Mouse (Mus musculus) liver, embryonic 16.5 days (tissue): ENCODE results near the gene C1ql3. TPM values are rescaled to one million over a fixed set of nuclear protein-coding genes. Genes with fewer than 3 reads are reported as not detected.

Experiments used
- ATAC-seq: fragments of 200-750 bp; cut with Nextera tagmentation; 2 replicates; pipeline ENCODE4 v1.8.0; 2017; ENCODE audit warnings: low read depth, mild to moderate bottlenecking, moderate number of reproducible peaks, moderate library complexity
- H3K27ac ChIP-seq: fragments of 300-500 bp; sonication (generic); 2 replicates; pipeline ENCODE4 v1.5.1; 2014; ENCODE audit warnings: mild to moderate bottlenecking, low read length
- H3K27me3 ChIP-seq: fragments of 300-500 bp; sonication (generic); 2 replicates; pipeline ENCODE4 v1.6.1; 2014; ENCODE audit warnings: low read depth, low read length, mixed read lengths; ENCODE audit not compliant: control insufficient read depth, insufficient read depth
- H3K36me3 ChIP-seq: fragments of 300-500 bp; sonication (generic); 2 replicates; pipeline ENCODE4 v1.6.1; 2014; ENCODE audit warnings: mild to moderate bottlenecking; ENCODE audit not compliant: control insufficient read depth, insufficient read depth
- H3K4me1 ChIP-seq: fragments of 300-500 bp; sonication (generic); 2 replicates; pipeline ENCODE4 v1.6.1; 2014; ENCODE audit warnings: low read depth, low read length, mixed read lengths; ENCODE audit not compliant: control insufficient read depth
- H3K4me2 ChIP-seq: fragments of 300-500 bp; sonication (generic); 2 replicates; pipeline ENCODE4 v1.6.1; 2014; ENCODE audit warnings: low read depth, low read length, mixed read lengths
- H3K4me3 ChIP-seq: fragments of 300-500 bp; sonication (generic); 2 replicates; pipeline ENCODE4 v1.5.1; 2014; ENCODE audit warnings: low read depth, mild to moderate bottlenecking, low read length
- H3K9ac ChIP-seq: fragments of 300-500 bp; sonication (generic); 2 replicates; pipeline ENCODE4 v1.6.1; 2014; ENCODE audit warnings: low read depth, low read length
- H3K9me3 ChIP-seq: fragments of 300-500 bp; sonication (generic); replicated peaks from 2 replicates; pipeline ENCODE4 v1.6.1; 2016; ENCODE audit warnings: low read length; ENCODE audit not compliant: control insufficient read depth
- WGBS: fragments of 180-500 bp; shearing (Covaris S2); extraction: QIAGEN DNeasy Blood & Tissue Kit; methylation state at CpG from one replicate; pipeline ENCODE4 v1.1.7; 2014; ENCODE audit not compliant: insufficient replicate concordance; 5-methylcytosine and 5-hydroxymethylcytosine counted together
- polyA plus RNA-seq: library from polyadenylated mRNA; unstranded; fragments of >200 nt; fragmentation: Nextera tagmentation; extraction: Ambion mirVana; gene quantifications from 2 replicates; pipeline ENCODE4 v1.2.1, GENCODE M21; 2015

The C1ql3 gene
- polyA plus RNA-seq, 1 experiment from 2014 or later, result 0.17 TPM

DNA sequence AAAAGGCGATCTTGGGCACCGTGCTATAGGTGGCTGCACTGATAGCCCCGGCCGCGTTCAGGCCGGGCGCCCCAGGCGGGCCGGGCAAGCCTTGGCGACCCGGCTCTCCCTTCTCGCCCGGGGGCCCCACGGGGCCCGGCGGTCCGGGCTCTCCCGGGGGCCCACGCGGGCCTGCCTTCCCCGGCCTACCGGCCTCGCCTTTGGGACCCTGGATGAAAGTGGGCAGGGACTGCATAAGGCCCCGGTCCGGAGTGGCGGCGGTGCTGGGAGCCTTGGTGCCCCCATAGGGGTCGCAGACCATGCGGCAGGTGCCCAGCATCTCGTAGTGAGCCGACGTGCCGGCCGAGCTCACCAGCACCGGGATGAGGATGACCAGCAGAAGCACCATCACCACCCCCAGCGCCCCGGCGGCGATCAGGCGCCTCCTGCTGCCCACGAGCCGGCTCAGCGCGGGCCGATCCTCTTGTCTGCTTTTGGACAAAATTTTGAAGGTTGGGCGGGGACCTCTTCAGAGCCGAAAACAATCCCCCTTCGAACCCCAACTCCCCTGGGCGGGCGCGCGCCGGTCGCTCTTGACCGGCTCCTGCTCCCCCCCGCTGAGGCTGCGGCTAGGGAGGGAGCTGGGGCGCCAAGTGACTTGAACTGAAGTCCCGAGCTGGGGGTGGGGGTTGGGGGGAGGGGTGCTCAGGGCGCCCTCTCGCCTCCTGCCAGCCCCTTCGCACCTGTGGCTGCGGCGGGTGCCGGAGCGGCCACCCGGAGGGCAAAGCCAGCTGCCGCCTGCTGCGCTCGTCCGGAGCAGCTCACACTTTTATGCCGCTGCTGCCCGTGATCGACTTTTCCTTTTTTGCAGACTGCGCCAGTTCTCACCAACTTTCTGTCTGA is 905 bp downstream of the C1ql3 start:
- Histone ChIP-seq H3K36me3 (no peaks in the 10 kb centered on the region), H3K27me3 (peaks cover 47% of the 10 kb centered on the region), H3K9me3 (no peaks in the 10 kb centered on the region), H3K4me1 (peaks cover 2% of the 10 kb centered on the region), H3K4me3 (peak overlapping the region; percentile 55), H3K27ac (no peak overlapping the region), H3K9ac (no peak overlapping the region), H3K4me2 (peak overlapping the region; percentile 76)
- peak; percentile 45 for ATAC-seq
- WGBS, result 1% methylated on average over 74 of the region's 75 CpGs

DNA sequence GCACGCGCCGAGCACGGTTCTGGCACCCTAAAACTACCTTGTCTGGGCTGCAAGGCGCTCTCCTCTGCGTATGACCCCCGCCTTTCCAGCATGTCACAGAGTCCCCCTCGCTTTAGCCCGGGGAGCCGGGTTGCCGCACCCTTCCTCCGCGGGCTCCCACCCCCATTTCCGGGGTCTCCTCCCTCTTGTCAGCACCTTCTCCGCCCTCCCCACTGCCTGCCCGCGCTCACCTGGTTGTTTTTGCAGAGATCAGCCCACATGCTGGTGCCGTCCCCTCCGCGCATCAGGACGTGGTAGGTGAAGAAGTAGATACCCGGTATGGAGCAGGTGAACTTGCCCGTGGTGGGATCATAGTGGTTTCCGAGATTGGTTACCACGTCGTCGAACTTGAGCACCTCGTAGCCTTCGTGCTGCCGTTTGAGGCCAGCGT is 1.6 kb downstream of the C1ql3 start:
- no peak for ATAC-seq
- peak overlapping the region; percentile 76 for H3K4me2 ChIP-seq
- peak overlapping the region; percentile 55 for H3K4me3 ChIP-seq
- H3K4me1 ChIP-seq, result peaks cover 2% of the 10 kb centered on the region
- H3K27ac ChIP-seq, result no peak overlapping the region
- WGBS, result 3% methylated on average over 31 of the region's 31 CpGs
- H3K27me3 ChIP-seq, result peaks cover 47% of the 10 kb centered on the region
- no peaks in the 10 kb centered on the region for H3K9me3 ChIP-seq
- no peak overlapping the region for H3K9ac ChIP-seq
- H3K36me3 ChIP-seq, result no peaks in the 10 kb centered on the region

- Histone ChIP-seq H3K9me3 (no peaks in the 10 kb centered on the region), H3K4me1 (peaks cover 2% of the 10 kb centered on the region), H3K27me3 (peaks cover 47% of the 10 kb centered on the region), H3K27ac (no peak overlapping the region), H3K36me3 (no peaks in the 10 kb centered on the region), H3K4me2 (peak overlapping the region; percentile 76), H3K9ac (no peak overlapping the region), H3K4me3 (peak overlapping the region; percentile 55)
- WGBS, result 10% methylated on average over 18 of the region's 18 CpGs
- ATAC-seq, result no peak
These were observed 2.2 kb downstream of the C1ql3 start for GRCm38 (mm10) chr2:13009261-13009972.

DNA sequence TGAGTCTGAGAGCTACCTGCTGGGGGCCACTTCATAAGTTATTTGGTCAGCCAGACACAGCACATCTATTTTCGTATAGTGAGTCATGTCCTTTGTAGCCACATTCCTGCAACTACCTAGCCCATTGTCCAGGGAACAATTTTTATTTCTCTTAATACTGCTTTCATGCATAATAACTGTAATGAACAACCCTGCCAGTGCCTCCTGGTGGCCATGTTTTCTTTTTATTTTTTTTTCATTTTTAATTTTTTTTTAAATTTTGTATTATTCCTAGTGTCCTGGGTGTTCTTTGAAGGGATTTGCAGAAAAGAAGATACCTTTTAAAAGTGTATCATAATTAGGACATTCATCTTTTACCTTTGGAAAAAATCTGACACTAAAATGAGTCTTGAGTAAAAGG is 3.2 kb downstream of the C1ql3 start:
- 50% methylated on average over 1 of the region's 1 CpGs for WGBS
- peaks cover 43% of the 10 kb centered on the region for H3K27me3 ChIP-seq

GRCm38 (mm10) chr2:13000026-13000425 is 11.6 kb downstream of the C1ql3 start:
- no peak for ATAC-seq
- no peaks in the 10 kb centered on the region for H3K27me3 ChIP-seq
- H3K4me2 ChIP-seq, result no peak overlapping the region
- no peaks in the 10 kb centered on the region for H3K36me3 ChIP-seq
- no peak overlapping the region for H3K27ac ChIP-seq
- H3K4me3 ChIP-seq, result no peak overlapping the region
- H3K4me1 ChIP-seq, result no peaks in the 10 kb centered on the region
- WGBS, result 64% methylated on average over 2 of the region's 2 CpGs
- H3K9ac ChIP-seq, result no peak overlapping the region
- no peaks in the 10 kb centered on the region for H3K9me3 ChIP-seq

More for the DNA sequence above, 3.2 kb downstream of the C1ql3 start:
- Histone ChIP-seq H3K4me2 (no peak overlapping the region), H3K27ac (no peak overlapping the region), H3K4me1 (peaks cover 2% of the 10 kb centered on the region), H3K4me3 (no peak overlapping the region), H3K36me3 (no peaks in the 10 kb centered on the region), H3K9me3 (no peaks in the 10 kb centered on the region), H3K9ac (no peak overlapping the region)
- no peak for ATAC-seq

DNA sequence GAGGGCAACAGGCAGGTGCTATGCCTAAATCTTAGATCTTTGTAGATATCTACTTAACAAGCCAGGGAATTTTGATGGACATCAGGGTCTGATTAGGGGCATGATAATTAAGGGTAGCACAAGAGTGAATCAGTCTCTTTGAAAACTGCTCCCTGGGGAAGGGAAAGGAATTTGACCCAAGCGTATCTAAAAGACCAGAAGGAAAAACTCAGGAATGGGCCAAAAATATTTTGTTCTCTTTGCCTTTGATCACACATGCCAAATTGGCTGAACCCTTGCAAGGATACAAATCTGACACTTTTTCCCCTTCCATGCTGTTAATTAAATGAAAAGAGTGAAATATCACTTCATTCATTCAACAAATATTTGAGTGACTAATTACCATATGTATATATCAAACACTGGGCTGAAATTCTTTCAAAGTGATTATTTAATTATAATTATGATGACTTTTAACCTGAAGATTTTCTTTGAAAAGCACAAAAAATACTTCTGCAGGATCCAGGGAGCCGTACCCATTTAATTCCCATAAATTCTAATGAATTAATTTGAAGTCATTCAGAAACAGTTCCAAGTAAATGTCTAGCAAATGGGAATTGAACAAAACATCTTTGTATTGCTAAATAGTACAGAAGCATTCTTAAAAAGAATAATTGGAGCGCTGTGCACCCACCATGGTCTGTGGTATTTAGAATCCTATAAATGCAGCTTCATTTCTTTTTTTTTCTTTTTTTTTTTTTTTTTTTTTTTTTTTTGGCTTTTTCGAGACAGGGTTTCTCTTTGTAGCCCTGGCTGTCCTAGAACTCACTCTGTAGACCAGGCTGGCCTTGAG is 26.5 kb downstream of the C1ql3 start:
- H3K36me3 ChIP-seq, result peaks cover 2% of the 10 kb centered on the region; the same call in 1 of the 2 replicates
- H3K4me2 ChIP-seq, result no peak overlapping the region
- no peaks in the 10 kb centered on the region for H3K4me1 ChIP-seq
- ATAC-seq, result no peak
- no peaks in the 10 kb centered on the region for H3K9me3 ChIP-seq
- no peak overlapping the region for H3K9ac ChIP-seq
- no peak overlapping the region for H3K4me3 ChIP-seq
- whole genome bisulfite sequencing, result 71% methylated on average over 4 of the region's 4 CpGs
- no peaks in the 10 kb centered on the region for H3K27me3 ChIP-seq
- H3K27ac ChIP-seq, result no peak overlapping the region

- H3K9ac ChIP-seq, result no peak overlapping the region
- H3K4me2 ChIP-seq, result no peak overlapping the region
- H3K9me3 ChIP-seq, result no peaks in the 10 kb centered on the region
- H3K4me1 ChIP-seq, result no peaks in the 10 kb centered on the region
- no peak overlapping the region for H3K27ac ChIP-seq
- no peak overlapping the region for H3K4me3 ChIP-seq
- WGBS, result 61% methylated on average over 4 of the region's 4 CpGs
- no peaks in the 10 kb centered on the region for H3K27me3 ChIP-seq
- no peak for ATAC-seq
- H3K36me3 ChIP-seq, result peaks cover 2% of the 10 kb centered on the region; the same call in 1 of the 2 replicates
These were observed 32.8 kb downstream of the C1ql3 start for GRCm38 (mm10) chr2:12978771-12979170.

DNA sequence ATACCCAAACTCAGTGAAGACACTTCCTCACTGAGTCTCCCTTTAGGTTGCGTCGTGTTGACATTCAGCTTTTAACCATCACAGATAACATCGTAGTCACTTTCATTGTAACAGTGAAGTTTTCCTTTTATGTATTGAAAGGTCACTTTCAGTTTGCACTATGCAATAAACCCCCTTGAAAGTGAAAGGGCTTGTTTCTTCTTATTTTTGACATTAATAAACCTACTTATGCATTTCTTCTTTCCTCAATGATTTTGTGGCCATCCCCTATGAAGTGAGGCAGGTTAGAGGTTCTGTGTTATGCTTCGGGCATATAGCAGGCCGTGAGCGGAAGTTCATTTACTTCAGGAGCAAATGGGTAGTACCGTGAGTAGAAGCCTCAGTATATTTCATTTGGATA is 34.2 kb downstream of the C1ql3 start:
- Histone ChIP-seq H3K36me3 (peaks cover 2% of the 10 kb centered on the region; the same call in 1 of the 2 replicates), H3K4me1 (no peaks in the 10 kb centered on the region)
- WGBS, result 84% methylated on average over 7 of the region's 7 CpGs

More for the DNA sequence above, 34.2 kb downstream of the C1ql3 start:
- Histone ChIP-seq H3K4me3 (no peak overlapping the region), H3K9ac (no peak overlapping the region), H3K4me2 (no peak overlapping the region), H3K27me3 (no peaks in the 10 kb centered on the region), H3K27ac (no peak overlapping the region), H3K9me3 (no peaks in the 10 kb centered on the region)
- no peak for ATAC-seq
